Mouse (Mus musculus) stomach, postnatal 0 days (tissue): Measurements from ENCODE around the gene Ppp1r27.

Experiments
- CTCF ChIP-seq: IDR thresholded peaks from 2 replicates; pipeline ENCODE4 v1.5.1; 2016; ENCODE audit warnings: antibody characterized with exemption, low read depth, mild to moderate bottlenecking, moderate library complexity
- EP300 ChIP-seq: optimal IDR thresholded peaks from 2 replicates; pipeline ENCODE3; 2016; ENCODE audit warnings: antibody characterized with exemption

- TF ChIP-seq CTCF: peak; percentile 74
- no peak for TF ChIP-seq EP300
Observed at GRCm38 (mm10) chr11:120506899-120507298, 44.0 kb downstream of the Ppp1r27 start.
